Mouse (Mus musculus): Measurements from ENCODE around the gene Il27ra. TPM values are rescaled to one million over a fixed set of nuclear protein-coding genes. Genes with fewer than 3 reads are reported as not detected.
A peak's percentile ranks its signal among the peaks of the same experiment; 100 is the strongest.

The Il27ra gene
- polyA plus RNA-seq, 1 experiment from 2014 or later = 1.2 TPM

MicroRNAs within 50 kb of the gene (microRNA counts, 519-probe panel; counts per million panel counts)
- microRNA mmu-miR-1199 (not detected), microRNA mmu-miR-709 (2,713 counts per million, percentile 30 among the panel's probes with 10 or more counts)

Small RNA genes within 50 kb of the gene (microRNA-seq; reads per million reads assigned to microRNA genes)
- gene Mir1199 (2.3 reads per million, percentile 24 among the genes with 10 or more reads in this experiment), gene Mir709 (not detected), gene Mir8111 (2.5 reads per million, percentile 25 among the genes with 10 or more reads in this experiment)

Other genes starting within 250 kb of the Il27ra start
- 21.8 and 24.9 TPM in 2 replicates for gene Adgrl1, start 142.5 kb downstream of the Il27ra start, polyA plus RNA-seq (2014; fragmentation: Nextera tagmentation; extraction: Ambion mirVana)
- 0.23 and 0.37 TPM in 2 replicates for gene Gm10644, start 87.4 kb downstream of the Il27ra start, polyA plus RNA-seq (2014; fragmentation: Nextera tagmentation; extraction: Ambion mirVana)
- 64.8 and 70.9 TPM in 2 replicates for gene Asf1b, start 87.1 kb downstream of the Il27ra start, polyA plus RNA-seq (2014; fragmentation: Nextera tagmentation; extraction: Ambion mirVana)
- gene Prkaca, start 69.6 kb downstream of the Il27ra start, polyA plus RNA-seq (2014; fragmentation: Nextera tagmentation; extraction: Ambion mirVana) = 97.9 and 105 TPM in 2 replicates
- 15.4 and 17.6 TPM in 2 replicates for gene Samd1, start 44.9 kb downstream of the Il27ra start, polyA plus RNA-seq (2014; fragmentation: Nextera tagmentation; extraction: Ambion mirVana)
- 0.39 and 0.66 TPM in 2 replicates for gene 1700067K01Rik, start 41.1 kb downstream of the Il27ra start, polyA plus RNA-seq (2014; fragmentation: Nextera tagmentation; extraction: Ambion mirVana)
- 1.3 and 1.6 TPM in 2 replicates for gene 2210011C24Rik, start 30.4 kb downstream of the Il27ra start, polyA plus RNA-seq (2014; fragmentation: Nextera tagmentation; extraction: Ambion mirVana)
- gene Palm3, start 21.1 kb downstream of the Il27ra start, polyA plus RNA-seq (2014; fragmentation: Nextera tagmentation; extraction: Ambion mirVana) = 5.8 and 7.0 TPM in 2 replicates
- 0.40 and 0.41 TPM in 2 replicates for gene Rln3, start 2.4 kb upstream of the Il27ra start, polyA plus RNA-seq (2014; fragmentation: Nextera tagmentation; extraction: Ambion mirVana)
- gene Gm10643, start 22.5 kb upstream of the Il27ra start, polyA plus RNA-seq (2014; fragmentation: Nextera tagmentation; extraction: Ambion mirVana) = 1.5 and 1.9 TPM in 2 replicates
- gene Rfx1, start 24.2 kb upstream of the Il27ra start, polyA plus RNA-seq (2014; fragmentation: Nextera tagmentation; extraction: Ambion mirVana) = 11.1 and 11.6 TPM in 2 replicates
- 10.8 and 11.7 TPM in 2 replicates for gene Dcaf15, start 62.2 kb upstream of the Il27ra start, polyA plus RNA-seq (2014; fragmentation: Nextera tagmentation; extraction: Ambion mirVana)
- 0.46 and 0.49 TPM in 2 replicates for gene Podnl1, start 83.4 kb upstream of the Il27ra start, polyA plus RNA-seq (2014; fragmentation: Nextera tagmentation; extraction: Ambion mirVana)
- 17.4 and 19.5 TPM in 2 replicates for gene Cc2d1a, start 105.3 kb upstream of the Il27ra start, polyA plus RNA-seq (2014; fragmentation: Nextera tagmentation; extraction: Ambion mirVana)
- 0.48 and 0.92 TPM in 2 replicates for gene 4930432K21Rik, start 105.4 kb upstream of the Il27ra start, polyA plus RNA-seq (2014; fragmentation: Nextera tagmentation; extraction: Ambion mirVana)
- 4.1 and 4.4 TPM in 2 replicates for gene Nanos3, start 142.6 kb upstream of the Il27ra start, polyA plus RNA-seq (2014; fragmentation: Nextera tagmentation; extraction: Ambion mirVana)
- gene Zswim4, start 194.5 kb upstream of the Il27ra start, polyA plus RNA-seq (2014; fragmentation: Nextera tagmentation; extraction: Ambion mirVana) = 10.9 and 11.5 TPM in 2 replicates
- 377 and 380 TPM in 2 replicates for gene D8Ertd738e, start 207.1 kb upstream of the Il27ra start, polyA plus RNA-seq (2014; fragmentation: Nextera tagmentation; extraction: Ambion mirVana)
- 79.7 and 90.6 TPM in 2 replicates for gene Mri1, start 214.7 kb upstream of the Il27ra start, polyA plus RNA-seq (2014; fragmentation: Nextera tagmentation; extraction: Ambion mirVana)
- gene Ccdc130, start 227.8 kb upstream of the Il27ra start, polyA plus RNA-seq (2014; fragmentation: Nextera tagmentation; extraction: Ambion mirVana) = 20.6 and 22.5 TPM in 2 replicates

All from intestine, embryonic 14.5 days (tissue).